ENCODE assay signal across 11 mouse cellular contexts in genomic region chr8:101628816-101629215, GRCm38 (mm10).
DNase-seq lines count a peak whose midpoint lies in the region; ATAC-seq and TF ChIP-seq lines count a peak whose summit lies in the region.
"Had no signal": no experiment of that assay in that cellular context is flagged by ENCODE, and none has a peak within 500 bp of the region (broad histone marks: within the 10 kb centered on the region; RNA-seq: fewer than 3 reads in every experiment).

No protein-coding gene starts in this region.

- H3K4me3 ChIP-seq in liver, postnatal 0 days (ENCODE audit: low read depth, low read length), result no peak overlapping the region
- H3K4me3 ChIP-seq: liver, embryonic 13.5 days had no signal

- intact Hi-C loops in heart, postnatal 14 days (cut with DNase I), result loop anchor here (2.0 to 5.0 kb wide), 2 partner anchors 436 to 1153 kb away; no protein-coding TSS in a partner anchor
- intact Hi-C loops in heart, postnatal 25 days (cut with DNase I), result loop anchor here (5.0 to 10.0 kb wide), 2 partner anchors 186 to 433 kb away; no protein-coding TSS in a partner anchor

- no peak for ATAC-seq in liver, postnatal 0 days
- no peak for ATAC-seq in megakaryocyte, adult 5-6 weeks (ENCODE audit: poor library complexity, severe bottlenecking)

- H3K9ac ChIP-seq in liver, postnatal 0 days (replicated peaks), result no peak overlapping the region
- H3K9ac ChIP-seq: liver, embryonic 13.5 days had no signal

- no peaks in the 10 kb centered on the region for H3K9me3 ChIP-seq in liver, postnatal 0 days (ENCODE audit: low read length)
- H3K9me3 ChIP-seq: G1E; liver, embryonic 13.5 days had no signal

- H3K4me1 ChIP-seq in liver, postnatal 0 days (ENCODE audit: insufficient read depth), result no peaks in the 10 kb centered on the region
- H3K4me1 ChIP-seq: liver, embryonic 13.5 days had no signal

- 40% methylated on average over 1 of the region's 1 CpGs for WGBS in liver, postnatal 0 days (ENCODE audit: insufficient replicate concordance)

- no peaks in the 10 kb centered on the region for H3K27me3 ChIP-seq in liver, postnatal 0 days (ENCODE audit: insufficient read depth, low read length)
- H3K27me3 ChIP-seq: liver, embryonic 13.5 days had no signal

- H3K27ac ChIP-seq in liver, postnatal 0 days (ENCODE audit: low read depth), result no peak overlapping the region
- H3K27ac ChIP-seq: liver, embryonic 13.5 days had no signal

- peak; percentile 44; the same call in 1 of the 2 replicates for TF ChIP-seq CTCF in brain, embryonic 14.5 days (IDR thresholded peaks at IDR 0.05; ENCODE audit: borderline replicate concordance, extremely low read depth, insufficient read depth, insufficient read length)
- TF ChIP-seq CTCF in liver, postnatal 0 days (IDR thresholded peaks at IDR 0.05; ENCODE audit: low read depth), result 0 out of 2 replicates have a peak, but pooled peaks have one; percentile 12

- TF ChIP-seq POLR2A in brain, embryonic 14.5 days (IDR thresholded peaks at IDR 0.05; ENCODE audit: borderline replicate concordance, extremely low read depth, insufficient read depth, insufficient read length, poor library complexity, severe bottlenecking), result no peak

- DNase-seq in heart, postnatal 14 days, result peak; percentile 6 to 35
- no peak for DNase-seq in heart, postnatal 25 days (ENCODE audit: low spot score)
- peak; percentile 2 for DNase-seq in lung, postnatal 10 days
- DNase-seq in lung, postnatal 4 days, result no peak
- peak; percentile 41 for DNase-seq in brain, embryonic 14.5 days (ENCODE audit: low read depth)
- DNase-seq in liver, postnatal 0 days, result no peak
- DNase-seq in frontal cortex, postnatal 10 days (ENCODE audit: low spot score in 2 of 2), result no peak
- DNase-seq: cerebellum, adult 9-11 months; liver, embryonic 13.5 days had no signal

- H3K4me2 ChIP-seq in liver, postnatal 0 days (ENCODE audit: low read depth, low read length), result no peak overlapping the region
- H3K4me2 ChIP-seq: liver, embryonic 13.5 days had no signal

- TF ChIP-seq EP300 in liver, postnatal 0 days (IDR thresholded peaks at IDR 0.05; ENCODE audit: low read depth), result no peak

- H3K36me3 ChIP-seq in liver, postnatal 0 days (replicated peaks; ENCODE audit: insufficient read depth, low read length), result no peaks in the 10 kb centered on the region
- H3K36me3 ChIP-seq: G1E; liver, embryonic 13.5 days had no signal

Comparison
In these comparisons a context has a peak if more than half of its experiments do, and no peak if none do; other contexts are left out.
1. DNase-seq: peak in heart, postnatal 14 days (2 of 2), lung, postnatal 10 days (single experiment) and brain, embryonic 14.5 days (single experiment); none in heart, postnatal 25 days (single experiment), lung, postnatal 4 days (0 of 2), liver, postnatal 0 days (single experiment) and frontal cortex, postnatal 10 days (0 of 2).